Mouse (Mus musculus): ENCODE measurements around the gene Gm4491. TPM values are rescaled to one million over a fixed set of nuclear protein-coding genes. Genes with fewer than 3 reads are reported as not detected.
A peak's percentile ranks its signal among the peaks of the same experiment; 100 is the strongest.

The Gm4491 gene
- polyA plus RNA-seq, 1 experiment from 2014 or later, result not detected

GRCm38 (mm10) chr14:57105721-57106120, 10.0 kb downstream of the Gm4491 start:
- Histone ChIP-seq H3K27ac (no peak overlapping the region), H3K4me1 (replicated peaks) (peaks cover 20% of the 10 kb centered on the region), H3K9ac (no peak overlapping the region), H3K4me3 (0 out of 2 replicates have a peak overlapping the region, but pooled peaks have one; percentile 70), H3K4me2 (0 out of 2 replicates have a peak overlapping the region, but pooled peaks have one; percentile 100), H3K27me3 (peaks cover 76% of the 10 kb centered on the region), H3K36me3 (no peaks in the 10 kb centered on the region), H3K9me3 (replicated peaks) (no peaks in the 10 kb centered on the region)
- 44% methylated on average over 11 of the region's 11 CpGs for WGBS
- ATAC-seq (replicated peaks; ENCODE audit: insufficient number of reproducible peaks, insufficient read depth, low FRiP score, low read depth), result no peak

- Histone ChIP-seq H3K9me3 (replicated peaks) (no peaks in the 10 kb centered on the region), H3K4me2 (peak overlapping the region; percentile 100), H3K9ac (no peak overlapping the region), H3K36me3 (no peaks in the 10 kb centered on the region), H3K4me1 (replicated peaks) (peaks cover 20% of the 10 kb centered on the region), H3K27me3 (peaks cover 74% of the 10 kb centered on the region), H3K4me3 (peak overlapping the region; percentile 70), H3K27ac (no peak overlapping the region)
- 16% methylated on average over 14 of the region's 14 CpGs for WGBS
- ATAC-seq (replicated peaks; ENCODE audit: insufficient number of reproducible peaks, insufficient read depth, low FRiP score, low read depth), result no peak
These were observed 10.6 kb downstream of the Gm4491 start for GRCm38 (mm10) chr14:57105111-57105510.

- Histone ChIP-seq H3K4me2 (peak within 1 kb of the TSS; percentile 100), H3K36me3 (no peaks in the 10 kb centered on the region), H3K4me3 (peak within 1 kb of the TSS; percentile 70), H3K27ac (no peak within 1 kb of the TSS), H3K4me1 (replicated peaks) (peaks cover 20% of the 10 kb centered on the region), H3K27me3 (peaks cover 70% of the 10 kb centered on the region), H3K9ac (peak within 1 kb of the TSS; percentile 51), H3K9me3 (replicated peaks) (no peaks in the 10 kb centered on the region)
- peak; percentile 47; the same call in 1 of the 2 replicates for ATAC-seq (replicated peaks; ENCODE audit: insufficient number of reproducible peaks, insufficient read depth, low FRiP score, low read depth)
- WGBS, result under 1% methylated on average over 101 of the region's 101 CpGs
These were observed 11.3 kb downstream of the Gm4491 start, which contains the start of gene Gjb2 for GRCm38 (mm10) chr14:57104106-57105023. TSS of gene Gjb2 (minus strand) at chr14:57104702.

- Histone ChIP-seq H3K9ac (peak overlapping the region; percentile 51), H3K27me3 (peaks cover 70% of the 10 kb centered on the region), H3K9me3 (replicated peaks) (no peaks in the 10 kb centered on the region), H3K27ac (no peak overlapping the region), H3K36me3 (no peaks in the 10 kb centered on the region), H3K4me3 (peak overlapping the region; percentile 70), H3K4me1 (replicated peaks) (peaks cover 20% of the 10 kb centered on the region), H3K4me2 (peak overlapping the region; percentile 100)
- 7% methylated on average over 22 of the region's 22 CpGs for WGBS
- no peak for ATAC-seq (replicated peaks; ENCODE audit: insufficient number of reproducible peaks, insufficient read depth, low FRiP score, low read depth)
These were observed 12.0 kb downstream of the Gm4491 start for GRCm38 (mm10) chr14:57103711-57104105.

GRCm38 (mm10) chr14:57103121-57103520, 12.6 kb downstream of the Gm4491 start:
- Histone ChIP-seq H3K4me3 (peak overlapping the region; percentile 70; the same call in 1 of the 2 replicates), H3K36me3 (no peaks in the 10 kb centered on the region), H3K4me1 (replicated peaks) (peaks cover 20% of the 10 kb centered on the region), H3K9me3 (replicated peaks) (no peaks in the 10 kb centered on the region), H3K27me3 (peaks cover 66% of the 10 kb centered on the region), H3K9ac (no peak overlapping the region), H3K4me2 (no peak overlapping the region), H3K27ac (no peak overlapping the region)
- 66% methylated on average over 6 of the region's 6 CpGs for WGBS
- ATAC-seq (replicated peaks; ENCODE audit: insufficient number of reproducible peaks, insufficient read depth, low FRiP score, low read depth), result no peak

- peaks cover 20% of the 10 kb centered on the region for H3K4me1 ChIP-seq (replicated peaks)
- WGBS, result 75% methylated on average over 7 of the region's 7 CpGs
- H3K4me3 ChIP-seq, result no peak overlapping the region
- H3K27ac ChIP-seq, result no peak overlapping the region
- H3K27me3 ChIP-seq, result peaks cover 54% of the 10 kb centered on the region
- no peak overlapping the region for H3K9ac ChIP-seq
- H3K36me3 ChIP-seq, result no peaks in the 10 kb centered on the region
- no peaks in the 10 kb centered on the region for H3K9me3 ChIP-seq (replicated peaks)
- ATAC-seq (replicated peaks; ENCODE audit: insufficient number of reproducible peaks, insufficient read depth, low FRiP score, low read depth), result no peak
- H3K4me2 ChIP-seq, result no peak overlapping the region
These were observed 14.1 kb downstream of the Gm4491 start for GRCm38 (mm10) chr14:57101623-57102022.

GRCm38 (mm10) chr14:57095855-57096254, 19.8 kb downstream of the Gm4491 start:
- Histone ChIP-seq H3K36me3 (no peaks in the 10 kb centered on the region), H3K27ac (no peak overlapping the region), H3K4me3 (no peak overlapping the region), H3K4me2 (no peak overlapping the region), H3K27me3 (0 out of 2 replicates have a peak, but pooled peaks cover 3% of the 10 kb centered on the region), H3K4me1 (replicated peaks) (no peaks in the 10 kb centered on the region), H3K9me3 (replicated peaks) (no peaks in the 10 kb centered on the region), H3K9ac (no peak overlapping the region)
- no peak for ATAC-seq (replicated peaks; ENCODE audit: insufficient number of reproducible peaks, insufficient read depth, low FRiP score, low read depth)
- WGBS, result 53% methylated on average over 4 of the region's 4 CpGs

GRCm38 (mm10) chr14:57093029-57093428, 22.7 kb downstream of the Gm4491 start:
- no peak overlapping the region for H3K4me3 ChIP-seq
- no peak for ATAC-seq (replicated peaks; ENCODE audit: insufficient number of reproducible peaks, insufficient read depth, low FRiP score, low read depth)
- H3K36me3 ChIP-seq, result no peaks in the 10 kb centered on the region
- H3K4me2 ChIP-seq, result no peak overlapping the region
- H3K9me3 ChIP-seq (replicated peaks), result no peaks in the 10 kb centered on the region
- H3K9ac ChIP-seq, result no peak overlapping the region
- 0 out of 2 replicates have a peak, but pooled peaks cover 2% of the 10 kb centered on the region for H3K27me3 ChIP-seq
- no peaks in the 10 kb centered on the region for H3K4me1 ChIP-seq (replicated peaks)
- no peak overlapping the region for H3K27ac ChIP-seq
- 9% methylated on average over 6 of the region's 8 CpGs for WGBS

GRCm38 (mm10) chr14:57090001-57090400, 25.7 kb downstream of the Gm4491 start:
- no peak for ATAC-seq (replicated peaks; ENCODE audit: insufficient number of reproducible peaks, insufficient read depth, low FRiP score, low read depth)
- Histone ChIP-seq H3K27me3 (no peaks in the 10 kb centered on the region), H3K9me3 (replicated peaks) (no peaks in the 10 kb centered on the region), H3K36me3 (no peaks in the 10 kb centered on the region), H3K4me1 (replicated peaks) (no peaks in the 10 kb centered on the region), H3K4me2 (no peak overlapping the region), H3K9ac (no peak overlapping the region), H3K27ac (no peak overlapping the region), H3K4me3 (no peak overlapping the region)
- 50% methylated on average over 2 of the region's 2 CpGs for WGBS

GRCm38 (mm10) chr14:57089107-57089506, 26.6 kb downstream of the Gm4491 start:
- H3K27me3 ChIP-seq, result no peaks in the 10 kb centered on the region
- H3K4me1 ChIP-seq (replicated peaks), result peaks cover 4% of the 10 kb centered on the region; the same call in 1 of the 2 replicates
- no peak overlapping the region for H3K4me2 ChIP-seq
- H3K36me3 ChIP-seq, result no peaks in the 10 kb centered on the region
- no peaks in the 10 kb centered on the region for H3K9me3 ChIP-seq (replicated peaks)
- 81% methylated on average over 7 of the region's 7 CpGs for WGBS
- ATAC-seq (replicated peaks; ENCODE audit: insufficient number of reproducible peaks, insufficient read depth, low FRiP score, low read depth), result no peak
- H3K9ac ChIP-seq, result no peak overlapping the region
- no peak overlapping the region for H3K4me3 ChIP-seq
- H3K27ac ChIP-seq, result no peak overlapping the region

GRCm38 (mm10) chr14:57084180-57084668, 31.5 kb downstream of the Gm4491 start:
- Histone ChIP-seq H3K9ac (no peak overlapping the region), H3K4me3 (no peak overlapping the region), H3K4me2 (0 out of 2 replicates have a peak overlapping the region, but pooled peaks have one; percentile 6), H3K27me3 (no peaks in the 10 kb centered on the region), H3K27ac (peak overlapping the region; percentile 47; the same call in 1 of the 2 replicates), H3K4me1 (replicated peaks) (peaks cover 6% of the 10 kb centered on the region; the same call in 1 of the 2 replicates), H3K9me3 (replicated peaks) (no peaks in the 10 kb centered on the region), H3K36me3 (no peaks in the 10 kb centered on the region)
- WGBS, result 32% methylated on average over 11 of the region's 11 CpGs
- ATAC-seq (replicated peaks; ENCODE audit: insufficient number of reproducible peaks, insufficient read depth, low FRiP score, low read depth), result peak; percentile 22; the same call in 1 of the 2 replicates
